Mouse (Mus musculus) granulocyte monocyte progenitor cell, adult 5-6 weeks (primary cell): ENCODE results near the gene Majin. TPM values are rescaled to one million over a fixed set of nuclear protein-coding genes. Genes with fewer than 3 reads are reported as not detected.

Experiments used
- ATAC-seq: replicated peaks from 2 replicates; pipeline ENCODE4 v1.8.0; 2016; ENCODE audit warnings: mild to moderate bottlenecking, moderate TSS enrichment, inconsistent platforms; ENCODE audit not compliant: poor library complexity, severe bottlenecking
- total RNA-seq, 2 experiments: library from RNA; stranded (forward) in 1 of 2; stranded (reverse) in 1 of 2; fragments of 200-712, 200-1000 nt in 1 of 2; fragments of >200 nt in 1 of 2; fragmentation: Nextera tagmentation in 1 of 2; gene quantifications; 2 replicates each; pipeline ENCODE4 v1.2.3; 2014 to 2017

Gene Majin
- total RNA-seq, 2 experiments from 2014 or later, result not detected

- ATAC-seq, result 0 out of 2 replicates have a peak, but pooled peaks have one; percentile 7
Observed at GRCm38 (mm10) chr19:6226135-6226534, 41.9 kb downstream of the Majin start, which contains the start of gene Gpha2. Gpha2 (plus strand) TSS chr19:6226380.

- no peak for ATAC-seq
Observed at GRCm38 (mm10) chr19:6226763-6227162, 42.6 kb downstream of the Majin start.

- no peak for ATAC-seq
Observed at GRCm38 (mm10) chr19:6227864-6228263, 43.7 kb downstream of the Majin start.

GRCm38 (mm10) chr19:6230411-6230810, 46.2 kb downstream of the Majin start:
- no peak for ATAC-seq

GRCm38 (mm10) chr19:6231036-6231435, 46.8 kb downstream of the Majin start:
- ATAC-seq, result no peak

- ATAC-seq, result no peak
Observed at GRCm38 (mm10) chr19:6233647-6234046, 49.5 kb downstream of the Majin start.

GRCm38 (mm10) chr19:6234337-6235083, 50.3 kb downstream of the Majin start:
- ATAC-seq, result no peak

GRCm38 (mm10) chr19:6235084-6236052, 51.2 kb downstream of the Majin start, which contains the start of gene Ppp2r5b:
Ppp2r5b (minus strand) TSS chr19:6235872.
- peak; percentile 81 for ATAC-seq

- ATAC-seq, result peak; percentile 92
Observed at GRCm38 (mm10) chr19:6236053-6236441, 51.9 kb downstream of the Majin start.

GRCm38 (mm10) chr19:6236842-6237241, 52.7 kb downstream of the Majin start:
- no peak for ATAC-seq

GRCm38 (mm10) chr19:6238740-6239139, 54.6 kb downstream of the Majin start:
- no peak for ATAC-seq

- ATAC-seq, result no peak
Observed at GRCm38 (mm10) chr19:6240136-6240535, 55.9 kb downstream of the Majin start.

GRCm38 (mm10) chr19:6240725-6241124, 56.5 kb downstream of the Majin start:
- ATAC-seq, result no peak

GRCm38 (mm10) chr19:6241274-6242107, 57.3 kb downstream of the Majin start, which contains the start of gene Atg2a:
Atg2a (plus strand) TSS chr19:6241668.
- peak; percentile 85 for ATAC-seq

- peak; percentile 80 for ATAC-seq
Observed at GRCm38 (mm10) chr19:6242281-6242680, 58.1 kb downstream of the Majin start.

GRCm38 (mm10) chr19:6243226-6243625, 59.0 kb downstream of the Majin start:
- no peak for ATAC-seq

GRCm38 (mm10) chr19:6245806-6246205, 61.6 kb downstream of the Majin start:
- no peak for ATAC-seq

GRCm38 (mm10) chr19:6247526-6248300, 63.5 kb downstream of the Majin start:
- ATAC-seq, result no peak

- no peak for ATAC-seq
Observed at GRCm38 (mm10) chr19:6253021-6253420, 68.8 kb downstream of the Majin start.
